Mouse (Mus musculus): ENCODE measurements around the gene Cacna1b.

DNA sequence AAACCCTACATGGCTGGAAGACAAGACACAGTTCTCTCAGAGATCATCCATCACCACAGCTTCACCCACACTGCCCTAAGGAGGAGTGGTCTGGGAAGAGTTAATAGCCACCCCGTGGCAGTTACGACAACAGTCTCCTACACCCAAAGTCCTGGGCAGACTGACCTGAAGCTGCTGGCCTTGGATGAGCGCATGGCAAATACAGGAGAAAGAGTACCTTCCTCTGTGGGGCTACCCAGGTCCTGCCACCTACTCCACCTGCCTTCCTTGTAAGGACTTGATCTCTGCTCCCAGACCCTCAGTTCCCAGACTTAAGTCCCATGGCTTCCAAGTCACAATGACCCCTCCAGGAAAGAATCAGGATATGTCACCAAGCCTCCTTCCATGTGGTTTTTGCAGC, 79.7 kb downstream of the Cacna1b start:
- TF ChIP-seq CTCF (IDR thresholded peaks at IDR 0.05; ENCODE audit: low read depth, low read length), result no peak
- TF ChIP-seq GATA1 (IDR thresholded peaks at IDR 0.05; ENCODE audit: borderline replicate concordance, low read length), result no peak
- TF ChIP-seq POLR2AphosphoS5 (IDR thresholded peaks at IDR 0.05; ENCODE audit: insufficient replicate concordance, low read depth, low read length), result no peak
- TF ChIP-seq TAL1 (conservative IDR thresholded peaks at IDR 0.05; ENCODE audit: low read depth, low read length), result no peak
